Mouse (Mus musculus) small intestine, adult 2 months (tissue): Measurements from ENCODE around the gene Adipor1.

ENCODE experiments used
- CTCF ChIP-seq: fragments of 200-500 bp; IDR thresholded peaks from 2 replicates; pipeline ENCODE4 v1.5.1; 2012; ENCODE audit warnings: low read depth, mild to moderate bottlenecking, control low read depth, inconsistent platforms, low read length, moderate library complexity, mixed read lengths; ENCODE audit not compliant: insufficient replicate concordance, insufficient read length; ENCODE audit errors: extremely low read depth
- POLR2A ChIP-seq: fragments of 200-500 bp; IDR thresholded peaks from 2 replicates; pipeline ENCODE4 v1.6.1; 2012; ENCODE audit warnings: low read depth, mild to moderate bottlenecking, control low read depth, inconsistent platforms, low read length, moderate library complexity

GRCm38 (mm10) chr1:134460294-134461284 lies 45.4 kb downstream of the Adipor1 start:
- TF ChIP-seq CTCF (no peak), POLR2A (no peak)
